Mouse (Mus musculus): ENCODE measurements around the gene Depdc7.

- TF ChIP-seq CTCF (IDR thresholded peaks at IDR 0.05; ENCODE audit: low read depth), result no peak
- TF ChIP-seq EP300 (IDR thresholded peaks at IDR 0.05; ENCODE audit: low read depth), result no peak
These were observed at the start of gene Depdc7 for GRCm38 (mm10) chr2:104742741-104743064.
